Mouse (Mus musculus) frontal cortex, postnatal 10 days (tissue): ENCODE results near the gene Vps37b.
A peak's percentile ranks its signal among the peaks of the same experiment; 100 is the strongest.

ENCODE experiments used
- DNase-seq, 2 experiments: peaks; one replicate each; pipeline ENCODE4 v3.0.0; 2022; ENCODE audit warnings: low spot score in 2 of 2, mixed read lengths in 1 of 2

Gene Vps37b

GRCm38 (mm10) chr5:124021701-124022100, 10.4 kb downstream of the Vps37b start:
- DNase-seq: no peak

- DNase-seq: no peak
Measured at GRCm38 (mm10) chr5:124021148-124021547, 10.9 kb downstream of the Vps37b start.

GRCm38 (mm10) chr5:124019348-124020216, 12.5 kb downstream of the Vps37b start:
- DNase-seq: peak; percentile 76 to 85

GRCm38 (mm10) chr5:124018651-124019050, 13.4 kb downstream of the Vps37b start:
- no peak for DNase-seq

GRCm38 (mm10) chr5:124017941-124018340, 14.1 kb downstream of the Vps37b start:
- no peak for DNase-seq

- DNase-seq: no peak
Measured at GRCm38 (mm10) chr5:124016291-124016821, 15.7 kb downstream of the Vps37b start.

- no peak for DNase-seq
Measured at GRCm38 (mm10) chr5:124015727-124016126, 16.3 kb downstream of the Vps37b start.

GRCm38 (mm10) chr5:124014791-124015251, 17.2 kb downstream of the Vps37b start:
- DNase-seq: no peak

- no peak for DNase-seq
Measured at GRCm38 (mm10) chr5:124014180-124014579, 17.9 kb downstream of the Vps37b start.

GRCm38 (mm10) chr5:124013747-124014146, 18.3 kb downstream of the Vps37b start:
- DNase-seq: no peak

GRCm38 (mm10) chr5:124012885-124013284, 19.2 kb downstream of the Vps37b start:
- no peak for DNase-seq

- no peak for DNase-seq
Measured at GRCm38 (mm10) chr5:124011927-124012326, 20.1 kb downstream of the Vps37b start.

- DNase-seq: peak in 1 of 2 experiments; percentile 62
Measured at GRCm38 (mm10) chr5:124010910-124011655, 21.0 kb downstream of the Vps37b start.

GRCm38 (mm10) chr5:124010077-124010476, 22.0 kb downstream of the Vps37b start:
- no peak for DNase-seq

- no peak for DNase-seq
Measured at GRCm38 (mm10) chr5:124006891-124007491, 25.1 kb downstream of the Vps37b start.

- DNase-seq: no peak
Measured at GRCm38 (mm10) chr5:124006082-124006873, 25.8 kb downstream of the Vps37b start.

- DNase-seq: no peak
Measured at GRCm38 (mm10) chr5:124005591-124005990, 26.5 kb downstream of the Vps37b start.

GRCm38 (mm10) chr5:124005151-124005500, 26.9 kb downstream of the Vps37b start:
- DNase-seq: no peak

GRCm38 (mm10) chr5:124004356-124005150, 27.5 kb downstream of the Vps37b start:
- DNase-seq: no peak

- no peak for DNase-seq
Measured at GRCm38 (mm10) chr5:124003375-124003774, 28.7 kb downstream of the Vps37b start.
